Mouse (Mus musculus): ENCODE measurements at regions not wholly inside any gene's neighbourhood (a gene's known extent, or its start where the extent isn't known, plus 50 kb on each side); places are given as distances from the start of the nearest gene placed in this dataset.

DNA sequence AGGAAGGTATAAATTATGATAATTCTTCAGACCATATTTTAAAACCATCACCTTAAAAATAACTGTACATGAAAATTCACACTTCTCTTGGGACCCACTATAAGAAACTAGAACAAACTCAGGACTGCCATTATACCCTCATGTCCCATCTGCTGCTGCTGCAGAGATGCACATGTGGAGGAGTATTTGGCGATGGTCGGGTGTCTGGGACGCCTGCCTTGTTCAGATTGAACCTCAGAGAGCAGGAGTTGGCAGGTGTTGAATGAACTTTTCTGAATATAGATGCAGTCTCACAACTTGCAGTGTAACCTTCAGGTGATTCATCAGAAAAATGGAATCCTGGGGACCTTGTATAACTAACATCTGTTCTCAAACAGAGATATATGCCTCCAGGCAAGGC is 1338.0 kb downstream of the Slc22a22 start:
- DNase-seq (ENCODE audit: low read depth) = no peak

DNA sequence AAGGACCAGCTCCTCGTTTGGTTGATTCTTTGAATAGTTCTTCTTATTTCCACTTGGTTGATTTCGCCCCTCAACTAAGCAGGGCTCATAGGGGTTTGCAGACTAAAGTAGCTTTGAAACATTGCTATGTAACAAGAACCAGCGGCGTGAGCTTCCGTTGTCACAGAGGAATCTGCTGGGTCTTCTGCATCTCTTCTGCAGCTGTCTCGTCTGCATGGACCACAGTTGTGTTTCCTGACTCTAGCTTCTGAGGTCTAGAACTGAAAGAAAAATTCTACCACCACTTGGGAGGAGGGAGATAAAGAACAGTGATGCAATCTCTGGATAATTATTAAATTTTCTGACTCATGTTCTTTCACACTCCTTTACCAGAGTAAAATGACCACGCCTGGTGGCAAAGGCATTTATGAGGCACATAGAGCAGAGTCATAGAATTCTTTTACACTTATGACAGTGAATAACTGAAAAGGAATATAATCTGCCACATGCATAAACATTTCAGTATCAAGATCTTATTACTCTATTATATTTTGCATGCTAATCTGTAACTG is 1340.9 kb downstream of the Slc22a22 start:
- no peak for DNase-seq (ENCODE audit: low read depth)

DNA sequence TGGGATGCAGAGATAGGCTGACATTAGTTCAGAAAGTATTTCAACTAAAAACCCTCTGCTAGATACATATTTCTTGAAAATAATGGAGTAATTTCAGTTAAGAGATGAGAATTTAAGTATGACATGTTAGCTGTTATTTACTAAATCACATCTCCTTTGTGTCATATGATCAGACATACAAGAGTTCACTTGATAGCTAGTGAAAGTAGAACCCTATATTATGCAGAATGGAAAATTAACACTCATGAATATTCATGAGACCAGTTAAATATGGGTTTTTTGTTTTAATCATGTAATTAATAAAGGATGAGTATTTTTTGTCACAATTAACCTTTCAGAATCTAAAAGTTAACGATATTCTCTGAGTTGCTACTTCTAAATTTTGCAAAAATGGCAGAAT is 1349.4 kb downstream of the Slc22a22 start:
- no peak for DNase-seq (ENCODE audit: low read depth)

DNA sequence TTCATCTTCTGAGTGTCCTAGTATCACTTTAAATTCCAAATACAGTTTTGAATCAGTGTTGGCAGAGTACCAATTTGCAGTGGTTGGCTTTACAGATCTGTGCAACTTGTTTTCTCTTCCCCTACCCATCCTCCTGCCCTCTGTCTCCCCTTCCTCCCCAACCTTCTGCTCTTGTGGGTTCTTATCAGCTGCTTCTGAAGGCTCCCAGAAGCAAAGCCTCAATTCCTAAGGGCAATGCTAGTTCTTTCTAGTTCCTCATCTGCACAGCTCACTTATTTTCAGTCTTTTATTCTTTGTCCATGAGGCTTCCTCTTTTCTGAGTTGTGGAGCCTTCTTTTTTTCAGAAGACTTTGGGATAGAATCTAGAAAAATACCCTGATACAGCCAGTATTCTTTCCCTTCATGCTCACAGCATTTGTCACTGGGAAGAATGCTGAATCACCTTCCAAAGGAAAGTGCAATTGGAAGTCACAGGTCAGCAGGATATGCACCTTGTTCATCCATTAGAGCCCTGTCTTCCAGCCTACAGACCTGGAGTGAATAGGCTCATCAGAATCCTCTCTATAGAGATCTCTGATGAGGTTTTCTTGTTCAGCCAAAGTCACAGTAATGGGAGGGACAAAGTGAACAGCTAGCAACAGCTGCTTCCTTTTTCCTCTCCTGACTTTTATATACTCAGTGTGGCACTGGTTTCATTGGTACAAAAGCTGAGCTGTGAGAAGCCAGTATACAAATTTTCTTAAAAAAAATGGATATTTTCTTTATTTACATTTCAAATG is 1357.9 kb downstream of the Slc22a22 start:
- no peak for DNase-seq (ENCODE audit: low read depth)

DNA sequence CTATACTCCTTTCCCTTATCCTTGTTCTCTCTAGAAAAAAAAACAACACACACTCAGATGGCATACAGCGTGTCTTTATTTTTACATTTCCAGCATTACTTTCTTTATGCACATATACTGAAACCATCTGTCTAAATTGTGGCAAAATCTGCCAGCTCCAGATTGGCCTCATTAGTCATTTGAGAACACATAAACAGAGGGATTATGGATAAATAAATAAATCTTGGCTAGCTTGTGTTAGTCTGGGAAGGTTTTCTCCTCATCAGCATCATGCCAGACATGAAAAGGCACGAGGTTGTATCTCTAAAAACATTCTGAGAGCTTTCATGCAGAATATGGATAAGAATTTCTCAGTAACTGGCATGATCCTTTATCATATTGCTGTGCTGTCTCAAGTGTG is 1369.1 kb downstream of the Slc22a22 start:
- no peak for DNase-seq (ENCODE audit: low read depth)

DNA sequence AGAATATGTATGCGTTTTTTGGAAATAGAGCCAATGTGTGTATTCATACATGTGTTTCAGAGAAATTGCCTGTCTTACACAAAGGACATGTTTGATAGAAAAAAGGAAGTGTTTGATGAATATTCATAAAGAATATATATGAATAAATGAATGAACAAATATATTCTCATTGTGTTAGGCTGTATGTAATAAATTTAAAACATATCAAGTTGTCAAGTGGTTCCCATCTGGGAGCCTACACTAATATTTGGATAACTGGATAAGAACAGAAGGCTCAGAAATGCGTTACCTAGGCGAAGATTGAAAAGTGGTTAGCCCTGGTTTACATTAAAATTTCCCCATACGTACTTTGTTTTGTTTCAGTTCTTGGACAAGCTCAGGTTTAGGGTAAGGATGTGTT is 1369.7 kb downstream of the Slc22a22 start:
- DNase-seq (ENCODE audit: low read depth) = no peak

DNA sequence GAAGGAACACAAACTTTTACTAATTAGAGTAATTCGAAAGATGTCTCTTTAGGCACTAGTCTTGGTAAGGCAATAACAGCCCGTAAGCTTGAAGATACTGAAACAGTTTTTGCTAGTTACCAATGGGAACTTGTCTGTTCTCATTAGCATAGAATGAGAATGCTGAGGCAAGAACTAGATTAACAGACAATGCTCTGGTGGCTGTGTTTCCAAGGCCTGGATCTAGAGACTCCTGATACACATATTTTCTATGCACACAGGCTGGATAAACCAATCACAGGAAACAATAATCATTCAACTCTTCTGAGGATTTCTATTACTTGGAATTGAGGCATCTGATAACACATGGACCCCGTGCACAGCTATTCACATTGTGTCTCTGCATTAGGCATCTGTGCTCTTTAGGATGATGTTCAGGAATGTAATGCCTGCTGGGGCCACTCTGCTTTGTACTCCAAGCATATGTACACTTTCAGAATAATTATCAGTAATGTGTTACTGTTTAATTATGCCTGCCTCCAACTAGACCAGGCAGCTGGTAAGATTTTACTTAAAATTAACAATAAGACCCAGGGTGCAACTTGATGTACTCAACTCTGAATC is 1377.2 kb downstream of the Slc22a22 start:
- no peak for DNase-seq (ENCODE audit: low read depth)

DNA sequence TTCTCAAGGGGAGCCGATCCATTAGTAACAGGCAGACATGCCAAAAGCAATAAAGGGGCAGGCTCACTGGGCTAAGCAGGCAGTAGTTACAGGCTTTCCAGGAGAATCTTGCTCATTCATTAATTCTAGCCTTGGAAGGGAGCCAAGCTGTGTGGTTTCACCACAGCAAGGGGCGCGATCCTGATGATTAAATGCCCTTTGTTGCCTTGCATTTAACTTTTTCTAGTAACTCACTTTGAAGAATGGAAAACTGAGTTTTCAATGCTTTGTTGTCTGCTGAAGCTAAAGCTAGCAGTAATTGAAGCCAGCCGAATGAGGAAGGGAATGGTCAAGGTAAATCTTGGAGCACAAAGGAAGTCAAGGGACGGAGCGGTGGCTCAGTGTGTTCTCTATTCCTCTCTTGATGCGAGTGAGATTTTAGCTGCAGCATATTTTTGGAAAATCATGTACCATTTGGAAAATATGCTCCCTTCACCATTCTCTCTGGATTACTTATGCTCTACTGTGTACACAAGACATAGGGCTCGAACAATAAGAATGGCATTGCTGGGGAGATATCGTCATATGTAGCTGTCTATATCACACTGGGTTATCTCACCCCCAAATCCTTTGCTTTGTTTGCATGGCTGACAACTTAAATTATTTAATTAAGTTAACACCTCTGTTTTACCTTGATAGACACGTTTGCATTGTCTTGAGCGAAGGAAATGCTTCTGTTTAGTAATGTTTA is 1399.4 kb downstream of the Slc22a22 start:
- DNase-seq (ENCODE audit: low read depth) = no peak

DNA sequence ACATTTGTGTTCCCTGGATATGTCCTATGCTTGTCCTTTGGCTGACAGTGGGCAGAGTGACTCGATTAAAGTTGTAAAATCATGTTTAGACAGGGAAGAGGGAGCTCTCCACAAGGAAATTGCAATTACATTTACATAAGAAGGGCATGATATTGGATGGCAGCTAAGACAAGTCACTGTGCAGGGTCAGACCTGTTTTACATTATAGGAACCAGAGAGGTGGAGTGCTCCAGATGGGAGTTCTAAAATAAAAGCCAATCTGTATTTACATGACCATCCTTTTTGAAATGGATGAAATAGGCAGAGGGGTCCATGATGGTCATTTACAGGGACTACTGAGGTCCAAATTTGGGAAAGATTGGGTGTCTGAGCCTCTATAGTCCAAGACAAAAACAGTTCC is 1400.3 kb downstream of the Slc22a22 start:
- no peak for DNase-seq (ENCODE audit: low read depth)

DNA sequence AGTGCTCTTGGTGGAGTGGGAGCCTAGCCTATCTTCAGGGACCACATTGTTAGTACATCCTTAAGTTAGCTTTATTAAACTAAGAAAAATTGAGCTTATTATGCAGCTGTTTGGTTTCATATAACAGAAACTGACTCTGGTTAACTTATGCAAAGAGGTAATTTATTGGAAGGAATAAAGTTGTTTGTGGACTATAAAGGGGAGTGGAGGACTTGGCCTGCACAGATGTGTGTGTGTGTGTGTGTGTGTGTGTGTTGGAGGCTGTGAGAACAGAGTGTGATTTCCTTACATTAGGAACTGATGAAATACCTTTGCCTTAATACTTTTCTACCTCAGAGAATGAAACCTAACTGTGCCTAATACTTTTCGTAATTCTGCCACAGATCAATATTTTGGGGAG is 1400.7 kb downstream of the Slc22a22 start:
- DNase-seq (ENCODE audit: low read depth) = no peak

DNA sequence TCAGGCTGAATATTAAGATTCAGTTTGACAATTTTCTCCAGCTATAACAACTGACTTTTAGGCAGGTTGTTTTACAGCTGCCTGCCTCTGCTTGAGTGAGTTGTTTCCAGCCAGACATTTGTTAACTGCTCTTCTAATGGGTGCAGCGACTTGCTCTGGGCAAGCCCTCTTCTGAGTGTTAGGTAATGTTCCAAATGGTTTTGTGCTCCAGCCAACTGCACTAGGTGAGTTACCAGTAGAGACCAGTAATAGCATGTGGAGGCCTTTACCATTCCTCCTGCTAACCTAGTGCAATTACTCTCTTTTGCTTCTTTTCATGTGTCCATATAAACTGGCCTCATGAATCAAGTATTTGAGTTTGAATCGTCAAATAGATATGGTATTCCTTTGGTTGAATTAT is 1407.9 kb downstream of the Slc22a22 start:
- DNase-seq (ENCODE audit: low read depth) = no peak

DNA sequence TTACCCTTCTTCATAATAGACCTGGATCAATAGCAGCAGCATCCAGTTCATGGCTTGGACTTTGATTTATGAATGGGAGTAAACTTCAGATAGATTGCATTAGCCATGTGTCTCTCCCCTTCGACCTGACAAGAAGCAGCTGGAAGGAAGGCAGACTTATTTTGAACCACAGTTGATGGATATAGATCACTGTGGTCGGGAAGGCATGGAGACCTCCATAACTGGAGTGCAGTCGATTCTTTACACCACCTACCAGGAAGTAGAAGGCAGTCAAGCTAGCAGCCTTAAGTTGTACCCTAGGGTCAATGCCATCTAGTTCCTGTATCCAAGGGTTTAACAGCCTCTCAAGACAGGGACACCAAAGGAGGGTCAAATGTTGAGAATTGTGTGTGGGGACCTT is 1410.2 kb downstream of the Slc22a22 start:
- DNase-seq (ENCODE audit: low read depth) = no peak

DNA sequence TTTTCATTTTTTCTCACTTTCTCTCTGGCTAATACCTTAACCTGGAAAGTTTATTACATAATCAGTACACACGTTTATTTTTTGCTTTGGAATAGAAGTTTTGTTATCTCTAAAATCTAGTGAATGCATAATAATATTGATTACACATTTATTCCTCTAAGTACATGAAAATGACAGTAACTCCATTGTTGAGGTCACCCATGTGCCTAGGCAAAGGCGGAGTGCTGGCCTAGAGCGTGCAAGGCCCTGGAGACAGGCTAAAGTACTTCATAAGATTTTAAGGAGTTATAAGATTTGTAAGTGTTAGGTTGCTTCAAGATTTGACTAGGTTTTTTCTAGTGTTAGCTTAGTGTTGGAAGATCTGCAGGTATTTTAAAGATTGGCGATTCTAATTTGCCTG is 1410.9 kb downstream of the Slc22a22 start:
- no peak for DNase-seq (ENCODE audit: low read depth)

DNA sequence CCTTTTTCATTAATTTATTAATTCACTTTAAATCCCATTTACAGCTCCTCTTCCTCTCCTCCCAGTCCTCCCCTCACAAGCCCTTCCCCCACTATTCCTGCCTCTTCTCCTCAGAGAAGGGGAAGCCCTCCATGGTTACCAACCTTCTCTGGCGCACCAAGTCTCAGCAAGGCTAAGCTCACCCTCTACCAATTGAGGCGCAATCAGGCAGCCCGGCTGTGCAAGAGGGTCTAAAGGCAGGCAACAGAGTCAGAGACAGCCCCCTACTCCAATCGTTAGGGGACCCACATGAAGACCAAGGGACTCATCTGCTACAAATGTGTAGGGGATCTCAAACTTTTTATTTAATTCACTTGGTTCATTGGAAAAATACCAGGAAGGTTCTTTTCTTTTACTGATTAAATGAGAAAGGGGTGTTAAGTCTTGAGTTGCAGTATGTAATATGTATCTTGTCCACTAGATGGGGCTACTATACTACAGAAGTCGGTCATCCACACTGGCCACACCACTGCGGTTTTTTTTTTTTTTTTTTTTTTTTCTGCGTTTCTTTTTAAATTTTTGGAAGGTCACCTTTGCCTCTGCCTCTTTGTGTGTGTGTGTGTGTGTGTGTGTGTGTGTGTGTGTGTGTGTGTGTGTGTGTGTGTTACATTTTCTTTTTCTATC is 1411.4 kb downstream of the Slc22a22 start:
- peak; percentile 32 for DNase-seq (ENCODE audit: low read depth)

DNA sequence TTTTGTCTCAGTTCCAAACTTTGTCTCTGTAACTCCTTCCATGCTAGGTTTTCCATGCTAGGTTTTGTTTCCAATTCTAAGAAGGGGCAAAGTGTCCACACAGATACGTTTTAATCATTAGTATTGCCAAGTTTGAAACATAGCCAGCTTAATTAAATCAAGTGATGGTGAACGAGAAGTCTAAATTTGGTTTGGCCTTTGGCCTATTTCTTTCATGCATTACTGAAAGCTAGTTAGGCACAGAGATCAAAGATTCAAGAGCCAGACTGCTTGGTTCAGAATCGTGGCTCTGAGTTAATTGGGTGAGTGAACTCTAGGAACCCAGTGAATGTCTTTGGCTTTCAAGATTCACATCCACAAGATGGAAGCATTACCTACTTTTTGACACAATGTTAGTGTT is 1414.8 kb downstream of the Slc22a22 start:
- no peak for DNase-seq (ENCODE audit: low read depth)

DNA sequence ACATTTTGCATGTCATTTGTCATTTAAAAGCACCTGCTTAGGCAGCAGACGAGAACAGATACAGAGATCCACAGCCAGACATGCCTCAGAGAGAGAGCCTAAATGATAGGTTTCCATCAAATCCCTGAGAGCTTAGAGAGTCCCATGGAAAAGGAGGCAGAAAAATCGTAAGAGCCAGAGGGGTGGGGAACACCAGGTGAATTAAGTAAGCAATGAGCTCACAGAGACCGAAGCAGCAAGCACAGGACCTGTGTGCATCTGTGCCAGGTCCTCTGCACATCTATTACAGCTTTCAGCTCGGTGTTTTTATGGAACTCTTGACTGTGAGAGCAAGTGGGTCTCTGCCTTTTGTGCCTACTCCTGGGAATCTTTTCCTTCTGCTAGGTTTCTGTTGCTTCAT is 1416.1 kb downstream of the Slc22a22 start:
- DNase-seq (ENCODE audit: low read depth) = no peak

DNA sequence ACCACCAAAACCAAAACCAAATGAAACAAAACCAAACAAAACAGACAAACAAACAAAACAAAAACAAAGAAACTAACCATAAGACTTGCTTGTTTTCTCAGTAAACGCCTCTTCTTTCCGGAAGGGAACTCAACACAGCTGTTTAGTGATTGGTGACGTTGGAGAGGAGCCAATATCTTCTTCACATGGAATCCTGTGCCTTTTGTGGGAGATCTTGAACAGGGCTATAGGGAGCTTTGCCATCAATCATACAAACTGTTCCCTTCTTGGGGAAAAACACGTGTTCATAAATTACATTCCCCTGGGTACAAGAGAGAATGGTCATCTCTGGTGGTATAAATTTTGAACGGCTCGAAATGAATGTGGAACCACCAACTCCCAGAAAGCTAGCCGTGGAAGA is 1426.7 kb downstream of the Slc22a22 start:
- DNase-seq (ENCODE audit: low read depth) = no peak

DNA sequence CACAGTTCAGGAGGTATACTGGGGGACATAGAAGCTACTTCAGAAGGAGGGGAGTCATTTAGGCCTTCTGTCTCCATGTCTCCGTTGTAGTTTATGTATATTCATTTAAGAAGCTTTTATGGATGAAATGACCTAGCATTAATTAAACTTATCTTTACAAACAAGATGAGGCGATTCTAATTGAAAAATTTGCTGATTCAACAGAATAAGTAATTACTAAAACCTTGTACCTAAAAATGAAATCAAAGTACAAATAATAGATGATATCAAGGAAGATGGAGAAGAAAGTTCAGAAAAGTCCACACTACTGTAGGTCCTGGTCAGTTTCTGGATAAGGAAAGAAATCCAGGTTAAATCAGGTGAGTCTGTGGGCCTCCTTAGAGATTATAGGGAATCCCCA is 1429.6 kb downstream of the Slc22a22 start:
- no peak for DNase-seq (ENCODE audit: low read depth)

DNA sequence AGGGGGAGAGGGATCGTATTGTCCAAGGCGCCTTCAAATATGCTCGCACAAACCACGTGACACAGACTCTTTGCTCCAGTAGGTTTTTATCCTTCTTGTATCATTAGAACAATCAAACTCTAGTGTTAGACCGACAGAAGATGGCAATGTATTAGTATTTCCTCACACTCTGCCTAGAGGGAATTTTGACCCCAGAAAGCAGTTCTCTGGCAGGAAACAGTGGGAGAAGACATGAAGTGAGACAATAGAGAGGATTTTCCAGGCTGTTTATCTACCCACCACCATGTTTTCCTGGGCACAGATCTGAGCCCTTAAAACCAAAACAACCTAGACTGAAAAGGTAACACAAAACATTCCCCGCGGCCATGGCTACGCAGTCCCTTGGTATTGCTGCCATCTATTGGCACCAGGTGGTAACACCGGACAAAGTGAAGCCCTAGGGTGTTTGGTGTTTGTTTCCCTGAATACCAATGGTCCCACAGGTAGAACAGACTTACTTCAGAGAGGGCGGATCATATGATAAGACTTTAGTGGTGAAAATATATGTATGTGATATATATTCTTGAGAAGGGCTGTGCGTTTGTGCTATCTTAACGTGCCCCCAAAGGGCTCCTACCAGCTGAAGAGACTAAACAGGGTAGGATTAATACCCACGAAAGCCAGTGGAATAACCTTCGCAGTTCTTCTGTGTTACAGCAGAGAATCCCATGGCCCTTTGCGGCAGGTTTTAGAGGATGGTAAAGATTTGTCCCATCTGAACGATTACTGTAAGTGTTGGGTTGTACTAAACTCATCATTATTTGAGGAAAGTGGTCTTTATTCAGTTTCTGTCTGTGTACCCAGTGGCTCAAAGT is 1430.5 kb downstream of the Slc22a22 start:
- DNase-seq (ENCODE audit: low read depth) = peak; percentile 46

DNA sequence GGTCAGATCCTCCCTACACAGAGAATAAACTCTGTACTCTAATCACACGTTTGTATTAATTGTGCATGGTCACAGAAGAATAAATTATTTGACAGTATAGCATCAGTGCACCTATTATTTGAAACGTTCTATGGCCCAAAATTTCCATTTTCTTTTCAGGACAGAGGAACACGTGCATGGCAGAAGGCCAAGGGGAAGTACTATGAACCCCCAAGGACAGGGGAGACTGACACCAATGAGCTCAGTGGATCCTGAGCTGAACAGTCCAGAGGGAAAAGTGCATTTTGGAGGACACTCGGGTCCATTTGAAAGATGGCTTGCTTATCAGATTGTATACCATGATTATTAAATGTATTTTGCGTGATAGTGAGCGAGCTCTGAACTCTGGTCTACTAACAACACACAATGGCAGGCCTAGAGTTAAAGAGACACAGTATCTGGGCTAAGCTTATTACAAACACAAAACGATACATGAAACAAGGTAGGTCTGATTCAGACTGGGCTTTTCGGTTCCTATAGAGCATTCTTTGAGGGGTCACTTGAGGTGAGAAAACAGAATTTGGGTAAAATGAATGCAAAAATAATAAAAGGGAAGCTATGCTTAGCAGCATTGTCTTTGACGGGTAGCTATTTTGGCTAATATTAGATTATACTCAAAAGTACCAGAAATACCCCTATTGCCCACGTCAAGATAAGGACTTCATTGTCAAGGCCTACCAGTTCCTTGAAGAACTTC is 1431.7 kb downstream of the Slc22a22 start:
- no peak for DNase-seq (ENCODE audit: low read depth)

DNA sequence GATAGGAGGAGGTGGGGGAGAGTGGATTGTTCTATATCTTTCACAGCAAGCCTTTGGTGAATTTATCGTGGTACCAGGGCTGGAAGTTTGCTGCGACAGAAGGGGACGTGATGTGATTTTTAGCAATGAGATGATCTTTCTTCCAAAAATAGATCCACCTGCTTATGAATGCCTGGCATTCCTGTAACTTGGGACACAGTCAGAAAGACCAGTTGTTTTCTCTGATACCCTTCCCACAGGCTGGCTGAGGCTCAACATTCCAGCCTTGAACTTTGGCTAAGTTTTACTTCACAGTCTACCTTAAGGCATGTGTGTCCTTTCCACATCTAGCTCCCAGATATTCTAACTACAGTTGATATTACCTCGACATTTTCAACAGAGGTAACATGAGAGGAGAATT is 1434.1 kb downstream of the Slc22a22 start:
- no peak for DNase-seq (ENCODE audit: low read depth)
